Mouse (Mus musculus) neural tube, postnatal 0 days (tissue): ENCODE data around the gene Gfi1b. TPM values are rescaled to one million over a fixed set of nuclear protein-coding genes. Genes with fewer than 3 reads are reported as not detected.

Experiments used
- microRNA-seq: library from miRNA; unstranded; fragments of <30 nt; microRNA quantifications from one replicate; pipeline ENCODE4, GENCODE M21; 2016
- polyA plus RNA-seq: library from polyadenylated mRNA; unstranded; fragments of >200 nt; fragmentation: Nextera tagmentation; extraction: Ambion mirVana; gene quantifications from 2 replicates; pipeline ENCODE4 v1.2.1, GENCODE M21; 2015

Gene Gfi1b
- not detected in 2 replicates for polyA plus RNA-seq

DNA sequence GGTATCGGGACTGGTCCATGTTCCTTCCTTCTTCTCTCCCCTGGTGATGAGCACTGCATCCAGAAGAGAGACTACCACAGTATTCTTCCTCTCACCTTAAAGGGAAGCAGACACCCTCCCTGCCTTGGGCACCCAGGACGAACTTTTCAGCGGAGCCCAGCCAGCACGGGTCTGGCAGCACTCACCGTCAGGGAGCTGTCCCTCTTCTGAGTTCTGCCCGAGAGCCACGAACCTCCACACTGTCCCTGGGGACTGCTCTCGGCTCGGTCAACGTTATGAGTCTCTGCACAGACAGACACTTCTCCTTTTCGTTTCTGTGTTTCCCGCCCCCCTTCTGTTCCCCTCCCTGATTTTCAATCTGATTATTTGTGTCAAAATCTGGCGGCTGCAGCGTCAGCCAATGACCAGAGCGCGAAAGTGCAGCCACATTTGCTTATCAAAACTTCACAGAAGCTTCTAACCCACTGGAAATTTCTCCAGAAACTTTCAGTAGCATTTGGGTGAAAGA is at the start of gene Gfi1b:
Gene Gfi1b, minus strand, starts transcription at position 319 of the 508 bp plus-strand sequence.

DNA sequence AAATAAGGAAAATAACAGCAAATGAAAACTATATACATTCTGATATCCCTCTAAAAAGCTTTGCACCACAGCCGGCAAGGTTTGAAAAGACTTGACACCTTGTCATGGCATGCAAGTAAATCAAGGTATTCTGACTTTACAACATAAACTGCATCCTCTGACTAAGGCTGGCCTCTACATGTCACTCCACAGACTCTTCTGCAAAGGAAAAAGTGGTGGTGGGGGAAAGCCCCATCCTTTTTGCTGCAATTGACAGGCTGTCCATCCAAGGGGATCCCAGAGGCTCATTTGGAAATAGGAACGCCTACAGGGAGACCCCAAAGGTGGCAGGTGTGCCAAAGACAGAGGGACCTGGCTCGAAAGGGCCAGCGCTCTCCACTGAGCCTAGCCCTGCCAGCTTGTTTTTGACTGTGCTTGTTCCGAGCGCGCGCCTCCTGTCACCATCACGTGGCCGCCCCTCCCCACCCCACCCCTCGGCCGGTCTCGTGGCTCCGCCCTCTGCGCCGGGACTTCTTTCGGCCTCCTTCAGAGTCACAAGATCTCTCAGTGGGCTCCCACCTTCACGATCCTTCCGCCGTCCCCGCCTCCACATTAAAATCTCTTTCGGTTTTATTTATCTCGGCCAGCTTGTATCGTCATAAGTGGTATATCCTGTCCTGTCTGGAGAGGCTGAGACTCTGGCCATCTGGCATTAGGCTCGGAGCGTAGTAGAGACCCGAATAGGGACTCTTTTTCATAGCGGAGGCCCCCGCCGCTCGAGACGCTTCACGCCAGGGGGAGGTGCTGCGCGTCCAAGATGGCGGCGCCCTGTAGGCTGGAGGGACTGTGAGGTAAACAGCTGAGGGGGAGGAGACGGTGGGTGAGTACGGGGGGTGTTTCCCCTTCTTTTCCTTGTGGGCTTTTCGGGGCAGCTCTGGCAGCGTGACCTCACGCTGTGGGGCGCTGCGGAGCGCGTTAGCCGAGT is 19.0 kb upstream of the Gfi1b start, which contains the start of gene Tsc1:
Gene Tsc1, plus strand, starts transcription at position 768 of the 964 bp plus-strand sequence.

DNA sequence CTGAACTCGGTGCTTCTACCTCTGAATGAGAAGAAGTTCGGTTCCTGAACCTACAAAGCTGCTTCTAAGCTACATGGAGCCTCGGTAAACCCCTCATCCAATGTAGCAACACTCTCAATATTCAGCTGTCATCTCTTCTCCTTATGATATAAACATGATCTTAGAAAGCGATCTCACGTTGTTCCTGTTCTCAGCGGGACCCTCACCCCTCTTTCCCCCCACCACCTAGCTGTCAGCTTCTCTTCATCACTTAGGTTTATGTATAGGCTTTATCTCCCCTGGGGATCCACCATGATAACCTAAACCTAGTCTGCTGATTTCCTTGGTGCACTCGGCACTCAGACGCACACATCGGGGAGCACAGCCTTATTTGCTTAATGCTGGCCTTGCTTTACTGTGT is 38.1 kb downstream of the Gfi1b start, which contains the start of gene Gtf3c5:
Gene Gtf3c5, minus strand, starts transcription at position 101 of the 400 bp plus-strand sequence.

DNA sequence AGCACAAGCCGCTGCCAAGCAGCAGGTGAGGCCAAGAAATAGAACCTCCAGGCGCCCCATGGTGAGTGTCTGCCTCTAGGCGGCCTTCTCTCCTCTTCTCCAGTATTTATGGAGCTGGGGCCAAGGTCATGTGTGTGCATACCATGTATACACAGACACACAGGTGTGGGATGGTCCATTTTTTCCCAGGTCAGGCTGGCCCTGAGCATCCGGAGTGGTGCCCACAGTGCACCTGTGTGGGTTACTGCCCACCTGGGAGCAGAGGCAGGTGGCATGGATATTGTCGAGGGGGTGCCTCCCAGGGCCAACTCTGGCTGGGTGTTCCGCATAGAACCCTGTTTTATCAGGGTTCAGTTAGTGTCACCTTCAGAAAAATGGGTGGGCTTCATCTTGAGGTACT is 58.5 kb downstream of the Gfi1b start, which contains the start of gene Cel:
Gene Cel, minus strand, starts transcription at position 101 of the 400 bp plus-strand sequence.

Small RNA genes lying within 50 kb of the gene (microRNA-seq; reads per million reads assigned to microRNA genes)
- not detected for gene Gm22824

Other genes with a start within 250 kb of the Gfi1b start
- gene Ppp1r26, start 175.2 kb downstream of the Gfi1b start, polyA plus RNA-seq, result 10.5 and 11.6 TPM in 2 replicates
- gene 1700007K13Rik, start 155.7 kb downstream of the Gfi1b start, polyA plus RNA-seq, result 11.3 and 11.5 TPM in 2 replicates
- 42.0 and 43.1 TPM in 2 replicates for gene Mrps2, start 153.9 kb downstream of the Gfi1b start, polyA plus RNA-seq
- 1.0 and 1.3 TPM in 2 replicates for gene Gbgt1, start 125.1 kb downstream of the Gfi1b start, polyA plus RNA-seq
- 3.7 and 7.2 TPM in 2 replicates for gene Gm10134, start 115.9 kb downstream of the Gfi1b start, polyA plus RNA-seq
- 72.3 and 75.2 TPM in 2 replicates for gene Ralgds, start 108.9 kb downstream of the Gfi1b start, polyA plus RNA-seq
- gene Cel, start 58.6 kb downstream of the Gfi1b start, polyA plus RNA-seq, result not detected in 2 replicates
- gene Gtf3c5, start 38.2 kb downstream of the Gfi1b start, polyA plus RNA-seq, result 25.7 and 27.6 TPM in 2 replicates
- gene Tsc1, start 19.2 kb upstream of the Gfi1b start, polyA plus RNA-seq, result 18.0 and 21.7 TPM in 2 replicates
- 0.70 and 1.8 TPM in 2 replicates for gene Spaca9, start 77.7 kb upstream of the Gfi1b start, polyA plus RNA-seq
- gene Ak8, start 78.2 kb upstream of the Gfi1b start, polyA plus RNA-seq, result 2.2 and 3.1 TPM in 2 replicates
- gene Gtf3c4, start 218.4 kb upstream of the Gfi1b start, polyA plus RNA-seq, result 13.0 and 14.2 TPM in 2 replicates
- gene Ddx31, start 218.4 kb upstream of the Gfi1b start, polyA plus RNA-seq, result 7.4 and 8.0 TPM in 2 replicates